Mouse (Mus musculus): ENCODE measurements around the gene Cyp26c1. TPM values are rescaled to one million over a fixed set of nuclear protein-coding genes. Genes with fewer than 3 reads are reported as not detected.
A peak's percentile ranks its signal among the peaks of the same experiment; 100 is the strongest.

Cyp26c1 gene
- polyA plus RNA-seq, 1 experiment from 2014 or later: not detected

GRCm38 (mm10) chr19:37699711-37700110 is 14.3 kb downstream of the Cyp26c1 start:
- Histone ChIP-seq H3K4me2 (no peak overlapping the region), H3K4me3 (no peak overlapping the region), H3K36me3 (no peaks in the 10 kb centered on the region), H3K27me3 (peaks cover 94% of the 10 kb centered on the region), H3K27ac (no peak overlapping the region), H3K9ac (no peak overlapping the region), H3K9me3 (replicated peaks) (no peaks in the 10 kb centered on the region), H3K4me1 (replicated peaks) (peaks cover 34% of the 10 kb centered on the region)
- WGBS: 31% methylated on average over 9 of the region's 9 CpGs
- ATAC-seq (replicated peaks; ENCODE audit: insufficient number of reproducible peaks, insufficient read depth, low FRiP score, low read depth): no peak

GRCm38 (mm10) chr19:37702377-37703076 is 17.1 kb downstream of the Cyp26c1 start:
- no peak overlapping the region for H3K4me2 ChIP-seq
- H3K27ac ChIP-seq: no peak overlapping the region
- no peaks in the 10 kb centered on the region for H3K9me3 ChIP-seq (replicated peaks)
- no peak overlapping the region for H3K9ac ChIP-seq
- ATAC-seq (replicated peaks; ENCODE audit: insufficient number of reproducible peaks, insufficient read depth, low FRiP score, low read depth): no peak
- H3K4me3 ChIP-seq: no peak overlapping the region
- WGBS: 42% methylated on average over 21 of the region's 21 CpGs
- H3K4me1 ChIP-seq (replicated peaks): peaks cover 16% of the 10 kb centered on the region
- peaks cover 77% of the 10 kb centered on the region for H3K27me3 ChIP-seq
- no peaks in the 10 kb centered on the region for H3K36me3 ChIP-seq

DNA sequence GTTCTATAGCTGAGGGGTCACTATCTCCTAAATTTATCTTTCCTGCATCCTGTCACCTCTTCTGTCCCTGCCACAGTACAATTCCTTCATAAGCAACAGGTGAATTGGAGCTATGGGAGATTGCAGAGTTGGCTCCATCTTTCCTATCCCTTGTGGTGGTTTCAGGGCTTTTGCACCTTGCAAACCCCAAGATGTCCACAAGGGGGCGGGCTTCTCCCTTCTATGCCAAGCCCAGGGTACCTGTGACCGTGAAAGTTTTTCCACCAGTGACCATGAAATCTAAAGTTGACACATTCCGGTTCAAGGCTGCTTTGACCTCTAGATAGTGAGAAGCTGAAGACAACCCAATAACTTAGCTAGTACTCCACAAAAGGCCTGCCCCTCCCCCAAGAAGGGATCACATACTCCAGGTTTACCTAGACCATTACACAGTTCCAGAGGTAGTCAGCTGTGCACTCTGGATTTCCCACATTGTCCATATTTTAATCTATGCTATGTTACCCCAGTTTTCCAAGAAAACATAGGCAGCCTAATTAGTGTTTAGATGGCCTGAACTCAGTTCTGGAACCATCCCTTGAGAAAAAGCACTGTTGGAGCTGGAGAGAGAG is 18.6 kb downstream of the Cyp26c1 start:
- no peak overlapping the region for H3K4me3 ChIP-seq
- peaks cover under 1% of the 10 kb centered on the region for H3K4me1 ChIP-seq (replicated peaks)
- H3K27me3 ChIP-seq: peaks cover 63% of the 10 kb centered on the region
- H3K4me2 ChIP-seq: no peak overlapping the region
- H3K9ac ChIP-seq: no peak overlapping the region
- no peaks in the 10 kb centered on the region for H3K9me3 ChIP-seq (replicated peaks)
- no peaks in the 10 kb centered on the region for H3K36me3 ChIP-seq
- H3K27ac ChIP-seq: no peak overlapping the region
- WGBS: 5% methylated on average over 3 of the region's 3 CpGs
- 0 out of 2 replicates have a peak, but pooled peaks have one; percentile 7 for ATAC-seq (replicated peaks; ENCODE audit: insufficient number of reproducible peaks, insufficient read depth, low FRiP score, low read depth)

DNA sequence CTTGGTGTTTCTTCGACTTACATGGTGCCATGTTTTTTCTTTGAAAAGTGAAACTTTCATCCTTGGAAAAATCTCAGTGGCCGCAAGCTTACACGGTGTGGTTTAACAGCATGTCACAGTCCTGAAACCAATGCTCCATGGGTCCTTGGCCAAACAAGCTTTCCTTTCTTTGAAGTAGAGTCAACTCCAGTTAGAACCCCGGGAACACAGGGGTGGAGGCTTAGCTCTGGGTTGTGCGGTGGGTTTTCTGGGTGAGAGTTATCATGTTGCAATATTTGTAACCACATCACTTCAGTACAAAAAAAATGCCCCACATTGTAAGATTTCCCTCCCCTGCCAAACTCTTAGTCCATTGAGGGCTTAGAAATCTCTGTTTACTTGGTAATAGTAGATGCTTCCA is 20.3 kb downstream of the Cyp26c1 start:
- 90% methylated on average over 5 of the region's 5 CpGs for WGBS
- Histone ChIP-seq H3K27ac (no peak overlapping the region), H3K4me1 (replicated peaks) (no peaks in the 10 kb centered on the region), H3K4me3 (no peak overlapping the region), H3K9ac (no peak overlapping the region), H3K9me3 (replicated peaks) (no peaks in the 10 kb centered on the region), H3K27me3 (peaks cover 45% of the 10 kb centered on the region), H3K4me2 (no peak overlapping the region), H3K36me3 (no peaks in the 10 kb centered on the region)
- no peak for ATAC-seq (replicated peaks; ENCODE audit: insufficient number of reproducible peaks, insufficient read depth, low FRiP score, low read depth)

DNA sequence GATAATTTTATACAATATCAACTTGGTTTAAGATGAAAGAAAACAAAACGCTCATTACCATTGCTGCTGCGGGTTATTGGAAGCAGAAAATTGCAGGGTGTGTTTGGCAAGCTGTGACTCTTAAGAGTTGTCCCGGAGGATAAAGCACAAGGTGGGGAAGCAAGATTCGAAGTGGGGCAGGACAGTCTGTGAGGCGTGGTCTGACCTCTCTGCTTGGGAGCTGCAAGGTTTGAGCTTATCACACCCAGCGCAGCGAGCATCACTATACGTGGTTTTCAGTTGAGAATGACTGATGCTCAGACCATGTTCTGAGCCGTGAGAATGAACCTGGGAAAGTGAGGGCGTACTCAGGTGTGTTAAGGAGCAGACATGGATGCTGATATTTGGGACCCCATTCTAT is 29.3 kb downstream of the Cyp26c1 start:
- 57% methylated on average over 10 of the region's 10 CpGs for WGBS
- H3K27me3 ChIP-seq: no peaks in the 10 kb centered on the region
- ATAC-seq (replicated peaks; ENCODE audit: insufficient number of reproducible peaks, insufficient read depth, low FRiP score, low read depth): no peak
- no peak overlapping the region for H3K4me2 ChIP-seq
- no peaks in the 10 kb centered on the region for H3K36me3 ChIP-seq
- no peak overlapping the region for H3K27ac ChIP-seq
- H3K9ac ChIP-seq: no peak overlapping the region
- H3K4me1 ChIP-seq (replicated peaks): no peaks in the 10 kb centered on the region
- no peaks in the 10 kb centered on the region for H3K9me3 ChIP-seq (replicated peaks)
- no peak overlapping the region for H3K4me3 ChIP-seq

- 64% methylated on average over 1 of the region's 1 CpGs for WGBS
- Histone ChIP-seq H3K9me3 (replicated peaks) (no peaks in the 10 kb centered on the region), H3K27me3 (no peaks in the 10 kb centered on the region), H3K36me3 (no peaks in the 10 kb centered on the region), H3K9ac (no peak overlapping the region), H3K4me2 (no peak overlapping the region), H3K4me3 (no peak overlapping the region), H3K27ac (no peak overlapping the region), H3K4me1 (replicated peaks) (no peaks in the 10 kb centered on the region)
- ATAC-seq (replicated peaks; ENCODE audit: insufficient number of reproducible peaks, insufficient read depth, low FRiP score, low read depth): no peak
Measured at GRCm38 (mm10) chr19:37715980-37716379, 30.6 kb downstream of the Cyp26c1 start.

GRCm38 (mm10) chr19:37716524-37717175 is 31.3 kb downstream of the Cyp26c1 start:
- Histone ChIP-seq H3K27ac (no peak overlapping the region), H3K9me3 (replicated peaks) (no peaks in the 10 kb centered on the region), H3K9ac (no peak overlapping the region), H3K4me2 (no peak overlapping the region), H3K4me3 (no peak overlapping the region), H3K4me1 (replicated peaks) (no peaks in the 10 kb centered on the region), H3K27me3 (no peaks in the 10 kb centered on the region), H3K36me3 (no peaks in the 10 kb centered on the region)
- WGBS: 76% methylated on average over 12 of the region's 12 CpGs
- ATAC-seq (replicated peaks; ENCODE audit: insufficient number of reproducible peaks, insufficient read depth, low FRiP score, low read depth): no peak

GRCm38 (mm10) chr19:37719166-37719565 is 33.8 kb downstream of the Cyp26c1 start:
- Histone ChIP-seq H3K9ac (no peak overlapping the region), H3K4me3 (no peak overlapping the region), H3K4me2 (no peak overlapping the region), H3K27ac (no peak overlapping the region), H3K36me3 (no peaks in the 10 kb centered on the region), H3K27me3 (no peaks in the 10 kb centered on the region), H3K4me1 (replicated peaks) (no peaks in the 10 kb centered on the region), H3K9me3 (replicated peaks) (no peaks in the 10 kb centered on the region)
- 30% methylated on average over 1 of the region's 1 CpGs for WGBS
- ATAC-seq (replicated peaks; ENCODE audit: insufficient number of reproducible peaks, insufficient read depth, low FRiP score, low read depth): no peak

GRCm38 (mm10) chr19:37724591-37724990 is 39.2 kb downstream of the Cyp26c1 start:
- ATAC-seq (replicated peaks; ENCODE audit: insufficient number of reproducible peaks, insufficient read depth, low FRiP score, low read depth): no peak
- Histone ChIP-seq H3K27ac (no peak overlapping the region), H3K27me3 (no peaks in the 10 kb centered on the region), H3K9me3 (replicated peaks) (no peaks in the 10 kb centered on the region), H3K36me3 (no peaks in the 10 kb centered on the region), H3K4me3 (no peak overlapping the region), H3K9ac (no peak overlapping the region), H3K4me1 (replicated peaks) (no peaks in the 10 kb centered on the region), H3K4me2 (no peak overlapping the region)
- WGBS: 93% methylated on average over 5 of the region's 5 CpGs

- Histone ChIP-seq H3K27me3 (no peaks in the 10 kb centered on the region), H3K9me3 (replicated peaks) (no peaks in the 10 kb centered on the region), H3K4me2 (no peak overlapping the region), H3K4me3 (no peak overlapping the region), H3K4me1 (replicated peaks) (no peaks in the 10 kb centered on the region), H3K36me3 (no peaks in the 10 kb centered on the region), H3K27ac (no peak overlapping the region), H3K9ac (no peak overlapping the region)
- no peak for ATAC-seq (replicated peaks; ENCODE audit: insufficient number of reproducible peaks, insufficient read depth, low FRiP score, low read depth)
- 85% methylated on average over 7 of the region's 7 CpGs for WGBS
Measured at GRCm38 (mm10) chr19:37726585-37726984, 41.2 kb downstream of the Cyp26c1 start.

GRCm38 (mm10) chr19:37727366-37727765 is 42.0 kb downstream of the Cyp26c1 start:
- no peak for ATAC-seq (replicated peaks; ENCODE audit: insufficient number of reproducible peaks, insufficient read depth, low FRiP score, low read depth)
- no peaks in the 10 kb centered on the region for H3K27me3 ChIP-seq

More at GRCm38 (mm10) chr19:37727366-37727765, 42.0 kb downstream of the Cyp26c1 start:
- H3K36me3 ChIP-seq: no peaks in the 10 kb centered on the region
- no peaks in the 10 kb centered on the region for H3K9me3 ChIP-seq (replicated peaks)
- no peak overlapping the region for H3K9ac ChIP-seq
- 90% methylated on average over 2 of the region's 2 CpGs for WGBS
- H3K4me3 ChIP-seq: no peak overlapping the region
- H3K4me2 ChIP-seq: no peak overlapping the region
- H3K4me1 ChIP-seq (replicated peaks): no peaks in the 10 kb centered on the region
- H3K27ac ChIP-seq: no peak overlapping the region
